Mouse (Mus musculus) myocyte (in vitro differentiated cells): ENCODE measurements at regions not wholly inside any gene's neighbourhood (a gene's known extent, or its start where the extent isn't known, plus 50 kb on each side); places are given as distances from the start of the nearest gene placed in this dataset.

Experiments
- H3K27me3 ChIP-seq: one replicate; pipeline ENCODE4 v1.6.1; 2011; ENCODE audit not compliant: control insufficient read depth, insufficient read depth, insufficient read length
- H3K36me3 ChIP-seq: one replicate; pipeline ENCODE4 v1.6.1; 2011; ENCODE audit not compliant: control insufficient read depth, insufficient read depth
- H3K4me2 ChIP-seq: one replicate; pipeline ENCODE4 v1.6.1; 2011; ENCODE audit warnings: low read depth, control low read depth
- H3K4me3 ChIP-seq: one replicate; pipeline ENCODE4 v1.5.1; 2011; ENCODE audit warnings: mild to moderate bottlenecking, control low read depth, moderate library complexity
- H3K79me2 ChIP-seq: one replicate; pipeline ENCODE4 v1.6.1; 2011; ENCODE audit not compliant: control insufficient read depth, insufficient read depth
- H3ac ChIP-seq: one replicate; pipeline ENCODE4 v1.6.1; 2011; ENCODE audit not compliant: control insufficient read depth, insufficient read length
- CEBPB ChIP-seq: IDR thresholded peaks from 2 replicates; pipeline ENCODE4 v1.6.1; 2011; ENCODE audit warnings: mild to moderate bottlenecking, moderate library complexity; ENCODE audit not compliant: poor library complexity, insufficient read depth, severe bottlenecking
- E2F4 ChIP-seq: IDR thresholded peaks from one replicate; pipeline ENCODE4 v1.6.1; 2011; ENCODE audit warnings: mild to moderate bottlenecking, control low read depth, moderate library complexity; ENCODE audit not compliant: insufficient read depth
- MAX ChIP-seq: IDR thresholded peaks from one replicate; pipeline ENCODE4 v1.6.1; 2011; ENCODE audit warnings: low read depth, mild to moderate bottlenecking, control low read depth
- MYOD1 ChIP-seq, 3 experiments: IDR thresholded peaks; one replicate each; pipeline ENCODE4 v1.6.1; 2011; ENCODE audit warnings: control low read depth in 2 of 3, low read depth in 2 of 3, mild to moderate bottlenecking in 2 of 3, moderate library complexity in 1 of 3; ENCODE audit not compliant: insufficient read length in 2 of 3, control insufficient read depth in 1 of 3
- MYOG ChIP-seq, 3 experiments: IDR thresholded peaks; one replicate each; pipeline ENCODE4 v1.6.1; 2011; ENCODE audit warnings: control low read depth in 2 of 3, low read depth in 2 of 3, mild to moderate bottlenecking in 2 of 3; ENCODE audit not compliant: insufficient read length in 2 of 3, control insufficient read depth in 1 of 3, insufficient read depth in 1 of 3
- POLR2A ChIP-seq: IDR thresholded peaks from one replicate; pipeline ENCODE4 v1.6.1; 2011; ENCODE audit warnings: low read depth, mild to moderate bottlenecking, control low read depth, moderate library complexity; ENCODE audit not compliant: insufficient read length
- POLR2AphosphoS2 ChIP-seq: IDR thresholded peaks from one replicate; pipeline ENCODE4 v1.6.1; 2011; ENCODE audit warnings: low read depth, control low read depth; ENCODE audit not compliant: insufficient read length
- REST ChIP-seq: IDR thresholded peaks from one replicate; pipeline ENCODE4 v1.6.1; 2011; ENCODE audit warnings: mild to moderate bottlenecking, control low read depth, moderate library complexity; ENCODE audit not compliant: insufficient read depth, insufficient read length
- SRF ChIP-seq: IDR thresholded peaks from one replicate; pipeline ENCODE4 v1.6.1; 2011; ENCODE audit warnings: low read depth; ENCODE audit not compliant: control insufficient read depth, insufficient read length
- TCF12 ChIP-seq: IDR thresholded peaks from one replicate; pipeline ENCODE4 v1.6.1; 2011; ENCODE audit warnings: mild to moderate bottlenecking, control low read depth; ENCODE audit not compliant: poor library complexity, insufficient read depth, severe bottlenecking
- TCF3 ChIP-seq: IDR thresholded peaks from one replicate; pipeline ENCODE4 v1.6.1; 2011; ENCODE audit warnings: low read depth, control low read depth; ENCODE audit not compliant: insufficient read length
- USF1 ChIP-seq: IDR thresholded peaks from one replicate; pipeline ENCODE4 v1.6.1; 2011; ENCODE audit warnings: low read depth, mild to moderate bottlenecking, control low read depth, moderate library complexity

- no peaks in the 10 kb centered on the region for H3K36me3 ChIP-seq
- no peak overlapping the region for H3ac ChIP-seq
- TF ChIP-seq CEBPB (no peak), E2F4 (no peak), MAX (no peak), POLR2A (no peak), MYOD1 (IDR thresholded peaks at IDR 0.05; ENCODE audit: control insufficient read depth in 1 of 3, insufficient read length in 2 of 3, low read depth in 2 of 3) (no peak), SRF (no peak), MYOG (IDR thresholded peaks at IDR 0.05; ENCODE audit: control insufficient read depth in 1 of 3, insufficient read depth in 1 of 3, insufficient read length in 2 of 3, low read depth in 2 of 3) (no peak), USF1 (no peak), REST (no peak), TCF12 (no peak), TCF3 (no peak), POLR2AphosphoS2 (no peak)
- H3K4me3 ChIP-seq = no peak overlapping the region
- no peak overlapping the region for H3K4me2 ChIP-seq
- H3K79me2 ChIP-seq = no peaks in the 10 kb centered on the region
- H3K27me3 ChIP-seq = no peaks in the 10 kb centered on the region
Measured at GRCm38 (mm10) chr8:56682564-56682963, 131.7 kb downstream of the Fbxo8 start.

GRCm38 (mm10) chr8:56684352-56684751, 133.5 kb downstream of the Fbxo8 start:
- TF ChIP-seq USF1 (no peak), TCF3 (no peak), POLR2A (no peak), MAX (no peak), E2F4 (no peak), MYOD1 (IDR thresholded peaks at IDR 0.05; ENCODE audit: control insufficient read depth in 1 of 3, insufficient read length in 2 of 3, low read depth in 2 of 3) (no peak)
- Histone ChIP-seq H3ac (no peak overlapping the region), H3K79me2 (no peaks in the 10 kb centered on the region), H3K36me3 (no peaks in the 10 kb centered on the region), H3K4me2 (peak overlapping the region; percentile 16), H3K27me3 (no peaks in the 10 kb centered on the region), H3K4me3 (no peak overlapping the region)

- Histone ChIP-seq H3K27me3 (no peaks in the 10 kb centered on the region), H3ac (no peak overlapping the region), H3K79me2 (no peaks in the 10 kb centered on the region), H3K4me2 (no peak overlapping the region), H3K36me3 (no peaks in the 10 kb centered on the region), H3K4me3 (no peak overlapping the region)
- TF ChIP-seq MYOG (IDR thresholded peaks at IDR 0.05; ENCODE audit: control insufficient read depth in 1 of 3, insufficient read depth in 1 of 3, insufficient read length in 2 of 3, low read depth in 2 of 3) = no peak
- peak; percentile 47; the same call in 1 of the 2 replicates for TF ChIP-seq CEBPB
Measured at GRCm38 (mm10) chr8:56695436-56695835, 144.5 kb downstream of the Fbxo8 start.

GRCm38 (mm10) chr8:56700580-56701145, 149.8 kb downstream of the Fbxo8 start:
- Histone ChIP-seq H3K4me2 (no peak overlapping the region), H3K36me3 (no peaks in the 10 kb centered on the region), H3ac (no peak overlapping the region), H3K79me2 (no peaks in the 10 kb centered on the region), H3K27me3 (no peaks in the 10 kb centered on the region), H3K4me3 (no peak overlapping the region)
- no peak for TF ChIP-seq SRF
- TF ChIP-seq POLR2AphosphoS2 = no peak
- no peak for TF ChIP-seq TCF3
- no peak for TF ChIP-seq USF1
- no peak for TF ChIP-seq MYOD1 (IDR thresholded peaks at IDR 0.05; ENCODE audit: control insufficient read depth in 1 of 3, insufficient read length in 2 of 3, low read depth in 2 of 3)
- TF ChIP-seq MYOG (IDR thresholded peaks at IDR 0.05; ENCODE audit: control insufficient read depth in 1 of 3, insufficient read depth in 1 of 3, insufficient read length in 2 of 3, low read depth in 2 of 3) = no peak
- no peak for TF ChIP-seq TCF12
- TF ChIP-seq CEBPB = no peak
- TF ChIP-seq MAX = no peak
- no peak for TF ChIP-seq REST
- no peak for TF ChIP-seq E2F4
- no peak for TF ChIP-seq POLR2A

GRCm38 (mm10) chr8:56706377-56706776, 155.5 kb downstream of the Fbxo8 start:
- Histone ChIP-seq H3K79me2 (no peaks in the 10 kb centered on the region), H3K27me3 (no peaks in the 10 kb centered on the region), H3K4me2 (no peak overlapping the region), H3ac (no peak overlapping the region), H3K4me3 (no peak overlapping the region), H3K36me3 (no peaks in the 10 kb centered on the region)
- TF ChIP-seq REST (no peak), MAX (no peak), E2F4 (no peak), USF1 (no peak), MYOG (IDR thresholded peaks at IDR 0.05; ENCODE audit: control insufficient read depth in 1 of 3, insufficient read depth in 1 of 3, insufficient read length in 2 of 3, low read depth in 2 of 3) (no peak), SRF (no peak), CEBPB (no peak), TCF12 (no peak), TCF3 (no peak), MYOD1 (IDR thresholded peaks at IDR 0.05; ENCODE audit: control insufficient read depth in 1 of 3, insufficient read length in 2 of 3, low read depth in 2 of 3) (no peak), POLR2AphosphoS2 (no peak), POLR2A (no peak)
